Mouse (Mus musculus) CH12.LX (cell line): Measurements from ENCODE around the gene Lgr6. TPM values are rescaled to one million over a fixed set of nuclear protein-coding genes. Genes with fewer than 3 reads are reported as not detected.

Experiments used
- DNase-seq: peaks from one replicate; pipeline ENCODE4 v3.0.0-alpha.2; 2013; ENCODE audit errors: extremely low read depth
- H3K27ac ChIP-seq: 2 replicates; pipeline ENCODE4 v1.5.1; 2012; ENCODE audit warnings: low read depth, mild to moderate bottlenecking, control low read depth, moderate library complexity; ENCODE audit not compliant: insufficient read depth
- H3K27me3 ChIP-seq: replicated peaks from 2 replicates; pipeline ENCODE3; 2012; ENCODE audit warnings: inconsistent platforms
- H3K36me3 ChIP-seq, 2 experiments: replicated peaks in 1 of 2; 2 replicates each; pipeline versions ENCODE3 to v1.6.1; 2012; ENCODE audit warnings: inconsistent platforms in 1 of 2, low read length in 1 of 2, mild to moderate bottlenecking in 1 of 2, mixed read lengths in 1 of 2, moderate library complexity in 1 of 2; ENCODE audit not compliant: control insufficient read depth in 1 of 2, insufficient read depth in 1 of 2
- H3K4me1 ChIP-seq, 2 experiments: 2 replicates each; pipeline ENCODE4 v1.6.1; 2012; ENCODE audit warnings: inconsistent platforms in 1 of 2, moderate library complexity in 1 of 2; ENCODE audit not compliant: insufficient read depth in 2 of 2, control insufficient read depth in 1 of 2
- H3K4me2 ChIP-seq: 2 replicates; pipeline ENCODE4 v1.6.1; 2012; ENCODE audit warnings: low read depth, mild to moderate bottlenecking, control low read depth; ENCODE audit not compliant: poor library complexity, insufficient read depth, severe bottlenecking
- H3K4me3 ChIP-seq, 3 experiments: fragments of 150-350 bp in 1 of 3; sonication (generic) in 1 of 3; replicated peaks in 1 of 3; 2 replicates each; pipeline versions ENCODE3 to v1.5.1; 2011 to 2012; ENCODE audit warnings: low read depth in 2 of 3, low read length in 2 of 3, mild to moderate bottlenecking in 2 of 3, moderate library complexity in 2 of 3, control low read depth in 1 of 3, improper control_type of control experiment in 1 of 3, inconsistent platforms in 1 of 3, mixed read lengths in 1 of 3; ENCODE audit not compliant: poor library complexity in 1 of 3
- H3K79me2 ChIP-seq: replicated peaks from 2 replicates; pipeline ENCODE4 v1.6.1; 2012; ENCODE audit warnings: mild to moderate bottlenecking, moderate library complexity; ENCODE audit not compliant: control insufficient read depth, poor library complexity, insufficient read depth, severe bottlenecking; ENCODE audit errors: extremely low read depth
- H3K9ac ChIP-seq: 2 replicates; pipeline ENCODE4 v1.6.1; 2012; ENCODE audit warnings: low read depth, mild to moderate bottlenecking, control low read depth, moderate library complexity; ENCODE audit not compliant: insufficient read depth
- H3K9me3 ChIP-seq: replicated peaks from 2 replicates; pipeline ENCODE3; 2012; ENCODE audit warnings: low read length, inconsistent platforms, mixed read lengths
- BHLHE40 ChIP-seq: IDR thresholded peaks from 2 replicates; pipeline ENCODE4 v1.6.1; 2011; ENCODE audit warnings: mild to moderate bottlenecking, low read depth, low read length, improper control_type of control experiment
- CTCF ChIP-seq, 2 experiments: IDR thresholded peaks in 1 of 2; conservative IDR thresholded peaks in 1 of 2; 2 replicates each; pipeline ENCODE4 v1.5.1; 2011 to 2012; ENCODE audit warnings: low read depth in 2 of 2, low read length in 2 of 2, improper control_type of control experiment in 1 of 2, inconsistent platforms in 1 of 2, mild to moderate bottlenecking in 1 of 2, moderate library complexity in 1 of 2
- ELF1 ChIP-seq: IDR thresholded peaks from 2 replicates; pipeline ENCODE4 v1.6.1; 2014; ENCODE audit warnings: low read depth, mild to moderate bottlenecking, inconsistent platforms, low read length, improper control_type of control experiment
- ETS1 ChIP-seq: conservative IDR thresholded peaks from 2 replicates; pipeline ENCODE4 v1.6.1; 2012; ENCODE audit warnings: low read depth, mild to moderate bottlenecking, inconsistent platforms, low read length, improper control_type of control experiment, moderate library complexity
- GABPA ChIP-seq: IDR thresholded peaks from 2 replicates; pipeline ENCODE4 v1.6.1; 2012; ENCODE audit warnings: low read depth, low read length, improper control_type of control experiment, inconsistent platforms; ENCODE audit not compliant: insufficient replicate concordance
- HCFC1 ChIP-seq: IDR thresholded peaks from 2 replicates; pipeline ENCODE4 v1.6.1; 2012; ENCODE audit warnings: low read depth, mild to moderate bottlenecking, inconsistent platforms, low read length, improper control_type of control experiment
- JUN ChIP-seq: IDR thresholded peaks from 2 replicates; pipeline ENCODE4 v1.6.1; 2011; ENCODE audit warnings: low read depth, mild to moderate bottlenecking, low read length, improper control_type of control experiment, moderate library complexity; ENCODE audit not compliant: insufficient read depth
- JUND ChIP-seq: conservative IDR thresholded peaks from 2 replicates; pipeline ENCODE4 v1.6.1; 2011; ENCODE audit warnings: low read depth, low read length, improper control_type of control experiment
- KAT2A ChIP-seq: IDR thresholded peaks from 2 replicates; pipeline ENCODE4 v1.6.1; 2012; ENCODE audit warnings: low read length, improper control_type of control experiment, inconsistent platforms; ENCODE audit not compliant: insufficient replicate concordance
- MAFK ChIP-seq: IDR thresholded peaks from 2 replicates; pipeline ENCODE4 v1.6.1; 2011; ENCODE audit warnings: low read length, improper control_type of control experiment; ENCODE audit not compliant: insufficient replicate concordance
- MAX ChIP-seq: IDR thresholded peaks from 2 replicates; pipeline ENCODE4 v1.6.1; 2011; ENCODE audit warnings: low read length, improper control_type of control experiment
- MXI1 ChIP-seq: IDR thresholded peaks from 2 replicates; pipeline ENCODE4 v1.6.1; 2011; ENCODE audit warnings: mild to moderate bottlenecking, low read depth, low read length, improper control_type of control experiment
- MYC ChIP-seq: IDR thresholded peaks from 2 replicates; pipeline ENCODE4 v1.6.1; 2011; ENCODE audit warnings: low read depth, mild to moderate bottlenecking, improper control_type of control experiment, low read length
- NRF1 ChIP-seq: IDR thresholded peaks from 2 replicates; pipeline ENCODE4 v1.6.1; 2014; ENCODE audit warnings: low read depth, mild to moderate bottlenecking, inconsistent platforms, low read length, improper control_type of control experiment, moderate library complexity
- PAX5 ChIP-seq: IDR thresholded peaks from 2 replicates; pipeline ENCODE4 v1.6.1; 2012; ENCODE audit warnings: low read length, inconsistent platforms, mixed read lengths
- RAD21 ChIP-seq: IDR thresholded peaks from 2 replicates; pipeline ENCODE4 v1.6.1; 2011; ENCODE audit warnings: low read depth, mild to moderate bottlenecking, low read length, improper control_type of control experiment, moderate library complexity
- RCOR1 ChIP-seq: conservative IDR thresholded peaks from 2 replicates; pipeline ENCODE4 v1.6.1; 2012; ENCODE audit warnings: low read depth, mild to moderate bottlenecking, inconsistent platforms, low read length, improper control_type of control experiment
- SMC3 ChIP-seq: IDR thresholded peaks from 2 replicates; pipeline ENCODE4 v1.6.1; 2011; ENCODE audit warnings: low read depth, low read length, improper control_type of control experiment
- TBP ChIP-seq: conservative IDR thresholded peaks from 2 replicates; pipeline ENCODE4 v1.6.1; 2011; ENCODE audit warnings: low read depth, low read length, improper control_type of control experiment
- USF1 ChIP-seq: IDR thresholded peaks from 2 replicates; pipeline ENCODE4 v1.6.1; 2014; ENCODE audit warnings: low read depth, mild to moderate bottlenecking, inconsistent platforms, low read length, improper control_type of control experiment
- USF2 ChIP-seq: conservative IDR thresholded peaks from 2 replicates; pipeline ENCODE4 v1.6.1; 2011; ENCODE audit warnings: low read depth, low read length, improper control_type of control experiment
- ZC3H11A ChIP-seq: IDR thresholded peaks from 2 replicates; pipeline ENCODE4 v1.6.1; 2012; ENCODE audit warnings: low read depth, mild to moderate bottlenecking, inconsistent platforms, low read length, improper control_type of control experiment
- ZNF384 ChIP-seq: IDR thresholded peaks from 2 replicates; pipeline ENCODE4 v1.6.1; 2012; ENCODE audit warnings: low read depth, low read length, improper control_type of control experiment, inconsistent platforms
- dilution Hi-C: fragments of 300-500 bp; cut with MboI; formaldehyde crosslinking; loops from 2 replicates; pipeline ENCODE4 v1.14.3; 2020; ENCODE audit warnings: low sequenced_read_pairs; ENCODE audit not compliant: extremely low pct_unique_long_range_greater_than_20kb, extremely low pct_ligation_motif_present
- in situ Hi-C: fragments of 300-500 bp; cut with MboI; formaldehyde crosslinking; loops from 3 replicates; pipeline ENCODE4 v1.14.3; 2019; ENCODE audit warnings: low sequenced_read_pairs, low pct_ligation_motif_present, low pct_unique_long_range_greater_than_20kb, mixed read lengths
- polyA plus RNA-seq: library from polyadenylated mRNA; unstranded; fragments of >175 nt; gene quantifications from 2 replicates; pipeline ENCODE4 v1.2.1, GENCODE M21; 2012; ENCODE audit warnings: low read depth; ENCODE audit not compliant: insufficient read length
- total RNA-seq, 2 experiments: library from RNA; depleted of rRNA; stranded (reverse); fragments of 300-350 nt in 1 of 2; fragments of >200 nt in 1 of 2; gene quantifications; 2 replicates each; pipeline ENCODE4 v1.2.3; 2012 to 2014

The Lgr6 gene
- total and polyA plus RNA-seq, 3 experiments = 0.07 to 0.17 (median 0.16) TPM

DNA sequence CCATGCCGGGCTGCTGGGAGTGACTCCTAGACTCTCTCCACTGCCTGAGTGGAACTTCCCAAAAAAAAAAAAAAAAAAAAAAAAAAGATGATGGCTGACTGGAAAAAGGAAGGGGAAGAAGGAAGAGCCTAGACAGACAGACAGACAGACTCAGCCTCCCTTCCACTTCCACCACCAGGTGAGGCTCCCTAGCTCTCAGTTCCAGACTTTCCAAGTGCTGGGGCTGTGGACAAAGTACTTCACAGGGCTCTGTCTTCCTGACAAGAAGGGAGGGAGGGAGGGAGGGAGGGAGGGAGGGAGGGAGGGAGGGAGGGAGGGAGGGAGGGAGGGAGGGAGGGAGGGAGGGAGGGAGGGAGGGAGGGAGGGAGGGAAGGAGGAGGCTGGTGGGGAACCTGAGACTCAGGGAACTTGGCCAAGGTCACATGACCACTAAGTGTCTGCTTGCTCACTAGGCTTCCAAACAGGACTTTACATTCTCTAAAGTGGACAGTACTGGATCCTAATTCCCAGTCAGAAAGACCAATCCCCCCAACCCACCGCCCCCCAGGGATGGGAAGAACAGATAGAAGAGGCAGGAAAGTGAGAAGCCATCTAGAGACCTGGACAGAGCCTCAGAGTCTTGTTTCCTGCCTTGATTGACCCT, 25.4 kb upstream of the Lgr6 start:
- H3K27me3 ChIP-seq = no peaks in the 10 kb centered on the region
- peaks cover 19 to 58% of the 10 kb centered on the region in 2 experiments for H3K4me1 ChIP-seq
- H3K79me2 ChIP-seq = peaks cover 15% of the 10 kb centered on the region
- peak overlapping the region; percentile 96 for H3K27ac ChIP-seq
- H3K36me3 ChIP-seq = peaks cover 17 to 35% of the 10 kb centered on the region in 2 experiments
- dilution Hi-C loops (no loop called here), in situ Hi-C loops (no loop called here)
- TF ChIP-seq BHLHE40 = peak; percentile 25; the same call in 1 of the 2 replicates
- TF ChIP-seq TBP = no peak
- TF ChIP-seq NRF1 = no peak
- TF ChIP-seq ELF1 = no peak
- no peak for TF ChIP-seq SMC3
- TF ChIP-seq USF1 = peak; percentile 71
- TF ChIP-seq HCFC1 = no peak
- no peak for TF ChIP-seq GABPA
- no peak for TF ChIP-seq JUND
- no peak for TF ChIP-seq PAX5
- no peak for TF ChIP-seq ZC3H11A
- no peak for TF ChIP-seq CTCF (conservative IDR thresholded peaks at IDR 0.05 in 1 of 2, IDR thresholded peaks at IDR 0.05 in 1 of 2; ENCODE audit: low read depth in 2 of 2, low read length in 2 of 2)
- peak; percentile 68 for TF ChIP-seq USF2
- no peak for TF ChIP-seq RAD21
- peak; percentile 59 for TF ChIP-seq ZNF384
- TF ChIP-seq MAX = no peak
- no peak for TF ChIP-seq MAFK
- TF ChIP-seq ETS1 = no peak
- no peak for TF ChIP-seq MYC
- peak overlapping the region; percentile 24 to 67 (median 65) for H3K4me3 ChIP-seq
- DNase-seq = no peak
- H3K9me3 ChIP-seq = no peaks in the 10 kb centered on the region
- H3K4me2 ChIP-seq = peak overlapping the region; percentile 88
- H3K9ac ChIP-seq = peak overlapping the region; percentile 67

DNA sequence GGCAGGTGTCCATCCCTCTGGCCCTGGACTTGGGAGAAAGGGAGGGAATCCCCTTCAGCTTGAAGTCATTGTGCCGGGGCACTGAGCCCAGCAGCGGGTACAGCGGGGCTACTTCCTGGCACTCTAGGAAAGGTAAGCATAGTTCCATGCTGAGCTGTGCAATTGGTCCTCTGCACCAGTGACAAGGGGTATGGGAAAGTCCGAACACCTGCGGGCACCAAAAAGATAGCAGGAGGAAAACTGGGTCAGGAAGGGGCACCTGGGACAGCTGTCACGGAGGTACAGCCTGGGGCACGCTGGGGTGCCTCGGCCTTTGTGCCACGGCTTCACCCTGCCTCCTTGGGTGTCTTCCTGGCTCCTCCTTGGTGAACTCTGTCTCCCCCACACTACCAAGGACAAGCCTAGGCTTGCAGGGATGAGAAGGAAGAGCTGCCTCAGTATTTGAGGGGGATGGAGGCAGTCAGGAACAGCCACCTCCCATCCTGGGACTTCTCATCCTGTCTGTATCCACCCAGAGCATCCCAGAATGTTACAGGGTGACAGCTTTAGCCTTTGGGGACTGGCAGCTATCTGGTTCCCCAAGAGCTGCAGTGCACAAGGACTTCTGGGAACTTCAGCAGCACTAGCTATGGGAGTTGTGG, 24.6 kb upstream of the Lgr6 start:
- H3K4me2 ChIP-seq = no peak overlapping the region
- no peak for DNase-seq
- dilution Hi-C loops = no loop called here
- peaks cover 14% of the 10 kb centered on the region for H3K79me2 ChIP-seq
- no peak overlapping the region for H3K9ac ChIP-seq
- H3K4me3 ChIP-seq = peak overlapping the region in 1 of 3 experiments; percentile 10
- H3K27me3 ChIP-seq = no peaks in the 10 kb centered on the region
- in situ Hi-C loops = no loop called here
- H3K27ac ChIP-seq = no peak overlapping the region
- H3K9me3 ChIP-seq = no peaks in the 10 kb centered on the region
- peaks cover 15 to 50% of the 10 kb centered on the region in 2 experiments for H3K4me1 ChIP-seq
- H3K36me3 ChIP-seq = peaks cover 15 to 35% of the 10 kb centered on the region in 2 experiments
- TF ChIP-seq JUN (no peak), RCOR1 (no peak), RAD21 (no peak), MXI1 (no peak), HCFC1 (no peak), KAT2A (no peak)
